Mouse (Mus musculus): ENCODE data around the gene Rpsa. TPM values are rescaled to one million over a fixed set of nuclear protein-coding genes. Genes with fewer than 3 reads are reported as not detected.

Rpsa gene
- total RNA-seq, 1 experiment from 2014 or later: 5,374 TPM

- ATAC-seq (replicated peaks; ENCODE audit: low read depth, poor library complexity, severe bottlenecking): no peak
Measured at GRCm38 (mm10) chr9:120111156-120111945, 16.1 kb upstream of the Rpsa start.

DNA sequence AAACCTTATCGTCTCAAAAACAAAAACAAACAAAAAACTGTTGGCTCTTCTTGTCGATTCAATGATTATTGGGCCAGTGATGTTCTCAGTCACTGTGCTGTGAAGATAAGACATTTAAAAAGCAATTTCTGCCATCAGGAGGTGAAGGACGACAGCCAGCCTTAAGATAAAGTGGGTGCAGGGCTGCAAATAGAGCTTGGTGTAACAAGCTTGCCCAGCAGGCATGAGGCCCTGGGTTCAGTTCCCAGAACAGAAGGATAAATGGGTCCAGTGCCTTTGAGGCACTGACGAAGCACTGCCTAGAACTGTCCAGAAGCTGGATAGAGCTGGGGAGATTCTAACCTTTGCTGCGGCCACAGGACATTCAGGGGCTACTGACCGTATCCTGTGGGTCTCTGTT, 15.0 kb upstream of the Rpsa start:
- no peak for ATAC-seq (replicated peaks; ENCODE audit: low read depth, poor library complexity, severe bottlenecking)

DNA sequence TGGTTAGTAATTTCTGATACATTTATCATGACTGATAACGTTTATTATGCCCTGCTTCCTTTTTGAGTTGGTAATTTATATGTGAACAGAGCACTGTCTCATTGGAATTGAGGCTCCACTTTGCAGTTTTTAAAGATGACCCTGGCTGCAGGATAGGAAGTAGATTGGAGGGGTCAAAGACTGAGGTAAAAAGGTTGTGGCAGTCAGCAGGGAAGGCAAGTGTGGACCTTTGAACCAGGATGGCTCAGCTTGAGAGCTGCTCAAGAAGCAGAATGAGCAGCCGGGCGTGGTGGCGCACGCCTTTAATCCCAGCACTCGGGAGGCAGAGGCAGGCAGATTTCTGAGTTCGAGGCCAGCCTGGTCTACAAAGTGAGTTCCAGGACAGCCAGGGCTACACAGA, 14.0 kb upstream of the Rpsa start:
- no peak for ATAC-seq (replicated peaks; ENCODE audit: low read depth, poor library complexity, severe bottlenecking)

DNA sequence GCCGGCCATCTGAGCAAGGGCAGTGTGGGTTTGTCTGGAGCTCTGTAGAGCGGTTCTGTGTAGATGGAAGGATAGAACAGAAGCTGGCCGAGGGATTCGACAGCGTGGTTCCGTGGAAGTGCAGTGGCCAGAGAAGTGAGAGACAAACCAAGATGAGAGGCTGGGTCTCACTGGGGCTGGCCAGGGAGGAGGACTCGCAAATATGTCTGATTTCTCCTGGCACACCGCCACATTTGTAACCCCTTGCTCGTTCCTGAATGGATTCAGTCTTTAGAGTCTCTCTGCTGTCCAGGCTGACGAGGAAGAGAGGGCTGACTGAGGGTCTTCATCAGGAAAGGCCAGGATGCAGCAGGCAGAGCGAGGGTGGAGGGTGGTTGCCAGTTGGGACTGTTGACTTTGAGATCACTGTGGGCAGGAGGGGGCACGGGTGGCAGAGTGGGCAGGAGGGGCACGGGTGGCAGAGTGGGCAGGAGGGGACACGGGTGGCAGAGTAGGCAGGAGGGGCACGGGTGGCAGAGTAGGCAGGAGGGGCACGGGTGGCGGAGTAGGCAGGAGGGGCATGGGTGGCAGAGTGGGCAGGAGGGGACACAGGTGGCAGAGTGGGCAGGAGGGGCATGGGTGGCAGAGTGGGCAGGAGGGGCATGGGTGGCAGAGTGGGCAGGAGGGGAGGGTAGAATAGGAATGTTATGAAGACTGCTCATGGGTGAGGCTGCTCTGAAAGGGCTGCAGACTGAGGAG, 13.3 kb upstream of the Rpsa start:
- no peak for ATAC-seq (replicated peaks; ENCODE audit: low read depth, poor library complexity, severe bottlenecking)

DNA sequence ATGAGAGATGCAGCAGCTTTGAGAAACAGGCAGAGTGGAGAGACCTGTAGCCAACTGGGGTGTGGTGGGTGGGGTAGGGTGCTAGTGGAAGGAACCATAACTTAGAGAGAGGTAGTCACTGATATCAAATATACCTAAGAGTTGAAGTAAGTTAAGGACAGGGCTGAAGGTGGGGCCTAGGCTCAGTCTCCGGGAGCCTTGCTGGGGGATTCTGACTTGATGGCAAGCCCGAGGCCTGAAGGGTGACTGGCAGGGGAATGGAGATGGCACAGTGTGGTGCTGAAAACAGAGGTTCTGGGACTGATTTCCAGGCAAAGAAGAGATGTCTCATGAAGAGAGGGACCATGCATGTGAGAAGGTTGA, 12.7 kb upstream of the Rpsa start:
- ATAC-seq (replicated peaks; ENCODE audit: low read depth, poor library complexity, severe bottlenecking): no peak

DNA sequence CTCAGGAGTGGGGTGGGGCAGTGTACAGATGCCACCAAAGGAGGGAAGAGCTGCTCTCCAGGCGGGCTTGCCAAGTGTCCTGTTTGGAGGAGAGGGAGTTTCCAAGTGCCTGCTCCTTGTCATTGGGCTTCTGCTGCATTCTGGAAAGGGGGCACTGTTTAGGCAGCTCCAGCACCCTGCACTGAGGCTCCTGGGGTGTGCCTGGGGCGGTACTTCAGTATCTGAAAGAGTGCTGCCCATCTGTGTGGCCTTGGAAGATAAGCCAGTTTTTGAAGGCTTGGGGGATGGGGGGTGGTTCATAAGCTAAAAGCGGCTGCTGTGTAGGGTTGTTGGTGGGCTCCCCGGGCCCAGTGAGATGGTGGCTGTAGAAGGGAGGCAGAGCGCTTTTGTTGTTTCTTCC, 11.9 kb upstream of the Rpsa start:
- ATAC-seq (replicated peaks; ENCODE audit: low read depth, poor library complexity, severe bottlenecking): peak; percentile 53

DNA sequence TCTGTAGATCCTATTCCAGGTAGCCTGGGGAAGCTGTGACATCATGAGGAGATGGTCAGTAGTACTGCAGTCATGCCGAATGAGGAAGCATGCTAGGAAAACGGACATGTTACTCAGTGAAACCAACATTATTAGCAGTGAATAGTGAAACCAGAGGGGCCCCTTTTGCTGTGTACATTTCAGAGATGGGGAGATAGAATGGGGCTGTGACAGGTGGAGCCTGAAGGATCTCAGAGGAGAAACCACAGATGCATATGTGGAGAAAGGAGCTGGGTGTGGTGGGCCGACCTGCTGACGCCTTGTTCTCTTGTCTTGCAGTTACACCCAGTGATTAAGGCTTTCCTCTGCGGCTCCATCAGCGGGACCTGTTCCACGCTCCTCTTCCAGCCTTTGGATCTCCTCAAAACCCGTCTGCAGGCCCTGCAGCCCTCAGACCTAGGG, 11.3 kb upstream of the Rpsa start:
- peak; percentile 39 for ATAC-seq (replicated peaks; ENCODE audit: low read depth, poor library complexity, severe bottlenecking)

GRCm38 (mm10) chr9:120118212-120118611, 9.3 kb upstream of the Rpsa start:
- peak; percentile 42 for ATAC-seq (replicated peaks; ENCODE audit: low read depth, poor library complexity, severe bottlenecking)

- no peak for ATAC-seq (replicated peaks; ENCODE audit: low read depth, poor library complexity, severe bottlenecking)
Measured at GRCm38 (mm10) chr9:120120503-120120902, 7.0 kb upstream of the Rpsa start.

DNA sequence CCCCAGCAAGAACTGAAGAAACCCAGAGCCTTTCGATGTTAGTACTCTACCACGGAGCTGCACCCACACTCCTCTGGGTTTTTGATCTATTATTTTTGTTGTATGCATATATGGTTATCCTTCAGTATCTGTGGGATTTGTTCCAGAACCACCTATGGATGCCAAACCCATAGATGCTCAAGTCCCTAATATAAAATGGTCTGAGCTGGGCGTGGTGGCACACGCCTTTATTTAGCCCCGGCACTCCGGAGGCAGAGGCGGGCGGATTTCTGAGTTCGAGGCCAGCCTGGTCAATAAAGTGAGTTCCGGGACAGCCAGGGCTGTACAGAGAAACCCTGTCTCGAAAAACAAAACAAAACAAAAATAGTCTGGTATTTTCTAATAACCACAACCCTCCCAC, 621 bp upstream of the Rpsa start:
- no peak for ATAC-seq (replicated peaks; ENCODE audit: low read depth, poor library complexity, severe bottlenecking)

- ATAC-seq (replicated peaks; ENCODE audit: low read depth, poor library complexity, severe bottlenecking): no peak
Measured at GRCm38 (mm10) chr9:120129276-120129675, 1.8 kb downstream of the Rpsa start.

DNA sequence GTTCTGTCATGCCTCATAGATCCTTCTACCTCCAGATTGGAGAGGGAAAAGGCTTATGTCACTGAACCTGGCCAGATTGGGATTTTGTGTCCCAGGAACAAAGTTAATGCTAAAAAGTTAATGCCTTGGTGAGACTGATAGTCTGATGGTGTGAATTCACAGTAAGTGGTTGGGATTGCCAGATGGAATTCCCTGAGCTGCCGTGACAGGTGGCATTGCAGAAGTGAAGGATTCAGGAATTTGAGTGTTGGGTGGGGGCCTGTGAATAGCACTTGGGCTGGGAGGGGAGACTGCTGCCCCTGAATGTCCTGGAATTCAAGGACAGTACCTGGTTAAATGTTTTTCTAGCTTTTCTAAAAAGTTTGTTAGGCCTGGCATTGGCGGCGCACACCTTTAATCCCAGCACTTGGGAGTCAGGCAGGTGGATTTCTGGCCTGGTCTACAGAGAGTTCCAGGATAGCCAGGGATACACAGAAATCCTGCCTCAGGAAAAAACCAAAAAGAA, 4.3 kb downstream of the Rpsa start:
- ATAC-seq (replicated peaks; ENCODE audit: low read depth, poor library complexity, severe bottlenecking): no peak

DNA sequence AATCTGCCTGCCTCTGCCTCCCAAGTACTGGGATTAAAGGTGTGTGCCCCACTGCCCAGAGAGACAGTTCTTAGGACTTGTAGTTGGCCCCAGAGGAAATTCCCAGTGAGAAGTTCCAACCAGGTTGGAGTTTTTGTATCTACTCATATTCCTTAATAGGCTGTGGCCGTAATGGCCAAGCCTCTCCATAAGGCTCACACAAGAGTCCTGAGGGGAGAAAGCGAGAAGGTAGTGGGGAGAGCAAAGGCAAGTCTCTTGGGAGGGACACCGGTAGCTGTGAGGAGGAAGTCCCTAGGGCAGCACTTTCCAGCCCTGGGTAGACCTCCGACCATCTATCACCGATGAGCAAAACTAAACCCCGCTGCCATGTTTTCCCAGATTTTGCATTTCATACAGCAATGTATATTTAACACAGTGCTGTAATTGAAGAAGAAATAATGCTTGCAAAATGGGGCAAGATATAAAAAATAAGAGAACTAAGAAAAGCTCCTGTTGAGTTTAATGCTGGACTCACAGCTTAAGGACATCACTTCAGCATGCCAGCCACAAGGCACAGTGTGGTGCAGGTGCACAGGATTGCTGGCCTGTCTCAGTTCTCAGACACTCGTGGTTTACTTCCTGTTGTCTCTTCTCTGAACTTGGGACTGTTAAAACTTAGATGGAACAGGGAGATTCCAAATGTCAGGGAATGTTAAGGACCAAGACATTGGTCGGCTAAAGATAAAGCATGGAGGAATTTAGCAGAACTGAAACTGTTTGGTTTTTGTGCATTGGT, 5.7 kb downstream of the Rpsa start:
- peak; percentile 40 for ATAC-seq (replicated peaks; ENCODE audit: low read depth, poor library complexity, severe bottlenecking)

DNA sequence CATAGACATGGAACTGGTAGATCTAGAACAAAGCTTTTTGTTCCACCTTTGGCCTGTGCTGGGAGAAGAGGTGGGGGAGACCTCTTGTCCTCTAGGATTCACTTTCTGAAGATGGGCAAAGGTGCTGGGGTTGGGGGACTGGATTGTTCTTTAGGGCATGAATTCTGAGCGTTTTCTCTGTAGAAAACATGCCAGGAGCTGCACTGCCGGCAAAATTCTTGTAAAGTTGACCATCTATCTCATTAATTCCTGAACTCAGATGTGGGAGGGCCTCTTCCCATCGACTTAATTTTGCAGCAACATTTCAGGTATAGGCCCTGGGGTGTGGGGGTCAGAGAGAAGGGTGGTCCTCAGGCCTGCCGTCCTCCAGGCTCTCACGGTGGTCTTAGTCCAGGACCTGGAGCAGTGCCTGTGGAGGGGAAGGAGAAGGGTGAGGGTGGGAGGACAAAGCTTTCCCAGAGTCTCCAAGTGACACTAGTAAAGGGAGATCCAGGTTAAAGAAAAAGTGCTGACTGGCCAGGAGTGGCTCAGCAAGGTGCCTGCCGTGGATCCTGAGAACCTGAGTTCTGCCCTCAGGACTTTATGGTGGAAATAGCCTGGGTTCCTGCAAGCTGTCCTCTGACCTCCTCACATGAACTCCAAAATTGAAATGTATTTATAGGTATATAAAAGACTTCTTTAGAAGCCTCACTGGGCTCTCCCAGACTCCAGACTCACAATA, 6.4 kb downstream of the Rpsa start:
- no peak; the same call in 1 of the 2 replicates for ATAC-seq (replicated peaks; ENCODE audit: low read depth, poor library complexity, severe bottlenecking)

- ATAC-seq (replicated peaks; ENCODE audit: low read depth, poor library complexity, severe bottlenecking): no peak
Measured at GRCm38 (mm10) chr9:120134529-120135160, 7.2 kb downstream of the Rpsa start.

DNA sequence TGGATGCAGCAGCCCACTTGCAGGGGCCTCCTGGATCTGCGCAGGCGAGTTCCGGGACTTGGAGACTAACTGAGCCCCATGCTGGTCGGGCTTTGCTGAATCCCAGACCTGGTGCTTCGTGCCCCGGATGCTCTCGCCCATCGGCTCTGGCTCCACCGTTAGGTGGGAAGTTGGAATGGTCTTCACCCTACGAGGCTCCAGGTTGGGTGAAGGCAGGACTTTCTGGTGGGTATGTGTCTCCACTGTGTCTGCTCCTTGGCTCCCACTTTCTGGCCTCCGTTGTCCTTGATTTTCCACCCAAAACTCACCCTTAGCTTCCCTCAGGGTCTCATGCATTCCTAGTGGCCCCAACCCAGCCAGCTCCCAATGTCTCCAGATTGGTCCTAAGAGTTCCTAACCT, 8.0 kb downstream of the Rpsa start:
- no peak for ATAC-seq (replicated peaks; ENCODE audit: low read depth, poor library complexity, severe bottlenecking)

- ATAC-seq (replicated peaks; ENCODE audit: low read depth, poor library complexity, severe bottlenecking): peak; percentile 96
Measured at GRCm38 (mm10) chr9:120140652-120141051, 13.2 kb downstream of the Rpsa start.

DNA sequence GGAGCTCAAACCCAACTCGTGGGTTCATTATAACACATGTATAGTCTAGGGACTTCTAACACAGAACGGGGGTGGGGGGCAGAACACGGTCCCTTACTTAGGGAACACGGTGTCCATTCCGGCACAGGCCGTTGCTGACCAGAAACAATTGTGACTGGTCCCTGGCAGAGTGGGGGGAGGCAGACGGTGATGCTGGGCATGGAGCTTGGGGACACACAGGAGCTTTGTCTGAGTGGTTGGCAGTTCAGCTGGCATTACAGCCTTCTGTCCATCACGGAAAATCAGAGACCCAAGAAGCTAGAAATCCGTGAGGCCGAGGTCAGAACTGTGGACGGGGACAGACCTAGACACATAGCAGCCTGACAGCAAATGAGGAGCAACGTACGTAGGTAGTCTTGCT, 17.0 kb downstream of the Rpsa start:
- no peak for ATAC-seq (replicated peaks; ENCODE audit: low read depth, poor library complexity, severe bottlenecking)

DNA sequence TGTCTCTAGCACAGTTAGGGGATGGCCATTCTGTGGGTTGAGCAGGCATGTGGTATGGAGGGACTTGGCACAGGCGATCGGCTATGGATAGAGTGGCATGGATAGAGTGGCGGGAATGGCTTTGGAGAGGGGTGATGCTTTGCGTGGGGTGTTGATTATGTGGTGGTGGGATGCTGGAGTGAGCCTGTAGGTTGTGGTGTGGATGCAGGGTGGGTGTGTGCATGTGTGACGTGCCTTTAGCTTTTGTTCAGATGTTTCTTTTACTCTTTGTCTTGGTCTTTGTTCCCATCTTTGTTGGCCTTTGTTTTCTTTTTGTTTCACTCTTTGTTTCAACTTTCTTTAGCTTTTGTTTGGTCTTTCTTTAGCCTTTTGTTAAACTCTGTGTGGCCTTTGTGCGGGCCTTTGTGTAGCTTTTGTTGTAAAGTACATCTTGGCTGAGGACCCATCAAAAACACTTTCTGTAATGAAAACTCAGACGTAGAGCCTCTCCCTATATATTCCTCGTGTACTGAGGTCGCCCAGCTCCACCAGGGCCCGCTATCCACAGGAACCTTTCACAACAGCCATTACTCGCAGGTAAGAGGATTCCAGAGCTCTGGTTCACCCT, 21.8 kb downstream of the Rpsa start, which contains the start of gene Mobp:
TSS of gene Mobp (plus strand) at position 486 of the 607 bp plus-strand sequence.
- ATAC-seq (replicated peaks; ENCODE audit: low read depth, poor library complexity, severe bottlenecking): no peak

All from common myeloid progenitor, adult 5-6 weeks (primary cell).